Mouse (Mus musculus): Measurements from ENCODE around the gene Eif4a3. TPM values are rescaled to one million over a fixed set of nuclear protein-coding genes. Genes with fewer than 3 reads are reported as not detected.
A peak's percentile ranks its signal among the peaks of the same experiment; 100 is the strongest.
"Not testable (repeated sequence)": the region's sequence is repeated elsewhere in the genome, so short reads cannot be mapped to it uniquely, and the experiment has no call there.

The Eif4a3 gene
- polyA plus RNA-seq, 1 experiment = 153 TPM

GRCm38 (mm10) chr11:119252854-119253541, 46.9 kb downstream of the Eif4a3 start:
- Histone ChIP-seq H3K27ac (ENCODE audit: insufficient read depth, low read length) (no peak overlapping the region), H3K4me3 (ENCODE audit: insufficient read depth, low read length) (no peak overlapping the region), H3K4me1 (ENCODE audit: control insufficient read depth, insufficient read depth, low read length) (no peaks in the 10 kb centered on the region)
- TF ChIP-seq CTCF (IDR thresholded peaks at IDR 0.05; ENCODE audit: borderline replicate concordance, insufficient read depth, low read length) = peak; percentile 72; the same call in 1 of the 2 replicates
- TF ChIP-seq POLR2A (IDR thresholded peaks at IDR 0.05; ENCODE audit: low read depth, low read length) = no peak

DNA sequence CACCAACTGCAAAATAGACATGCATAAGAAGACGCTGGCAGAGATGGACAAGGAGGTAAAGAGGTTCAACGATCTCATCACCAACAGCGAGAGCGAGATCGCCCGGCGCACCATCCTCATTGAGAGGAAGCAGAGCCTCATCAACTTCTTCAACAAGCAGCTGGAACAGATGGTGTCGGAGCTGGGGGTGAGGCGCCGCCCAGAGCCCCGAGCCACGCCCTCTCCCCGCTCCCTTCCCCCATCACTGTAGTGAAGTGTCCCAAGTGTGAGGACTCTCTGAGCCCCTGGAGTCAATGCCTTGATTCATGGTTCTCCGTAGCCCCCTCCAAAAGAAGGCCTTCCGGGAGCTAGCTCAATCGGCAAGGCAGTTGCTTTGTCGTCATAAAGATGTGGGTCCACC, 48.9 kb downstream of the Eif4a3 start:
- no peak overlapping the region for H3K4me3 ChIP-seq (ENCODE audit: insufficient read depth, low read length)
- no peak overlapping the region for H3K27ac ChIP-seq (ENCODE audit: insufficient read depth, low read length)
- no peaks in the 10 kb centered on the region for H3K4me1 ChIP-seq (ENCODE audit: control insufficient read depth, insufficient read depth, low read length)
- TF ChIP-seq CTCF (IDR thresholded peaks at IDR 0.05; ENCODE audit: borderline replicate concordance, insufficient read depth, low read length) (no peak), POLR2A (IDR thresholded peaks at IDR 0.05; ENCODE audit: low read depth, low read length) (no peak)

GRCm38 (mm10) chr11:119249011-119249410, 50.9 kb downstream of the Eif4a3 start:
- TF ChIP-seq POLR2A (IDR thresholded peaks at IDR 0.05; ENCODE audit: low read depth, low read length) (no peak), CTCF (IDR thresholded peaks at IDR 0.05; ENCODE audit: borderline replicate concordance, insufficient read depth, low read length) (no peak)
- Histone ChIP-seq H3K27ac (ENCODE audit: insufficient read depth, low read length) (no peak overlapping the region), H3K4me1 (ENCODE audit: control insufficient read depth, insufficient read depth, low read length) (no peaks in the 10 kb centered on the region), H3K4me3 (ENCODE audit: insufficient read depth, low read length) (no peak overlapping the region)

- not testable (repeated sequence) for H3K4me1 ChIP-seq (ENCODE audit: control insufficient read depth, insufficient read depth, low read length)
Measured at GRCm38 (mm10) chr11:119245543-119245942, 54.3 kb downstream of the Eif4a3 start.

GRCm38 (mm10) chr11:119239480-119239879, 60.4 kb downstream of the Eif4a3 start:
- H3K27ac ChIP-seq (ENCODE audit: insufficient read depth, low read length) = no peak overlapping the region
- no peaks in the 10 kb centered on the region for H3K4me1 ChIP-seq (ENCODE audit: control insufficient read depth, insufficient read depth, low read length)
- no peak for TF ChIP-seq POLR2A (IDR thresholded peaks at IDR 0.05; ENCODE audit: low read depth, low read length)
- no peak for TF ChIP-seq CTCF (IDR thresholded peaks at IDR 0.05; ENCODE audit: borderline replicate concordance, insufficient read depth, low read length)
- H3K4me3 ChIP-seq (ENCODE audit: insufficient read depth, low read length) = no peak overlapping the region

More at GRCm38 (mm10) chr11:119245543-119245942, 54.3 kb downstream of the Eif4a3 start:
- not testable (repeated sequence) for H3K4me3 ChIP-seq (ENCODE audit: insufficient read depth, low read length); H3K27ac ChIP-seq (ENCODE audit: insufficient read depth, low read length)

Other genes with a start within 250 kb of the Eif4a3 start
- gene Cbx4, start 213.9 kb downstream of the Eif4a3 start, polyA plus RNA-seq (2011; ENCODE audit: insufficient read length, low read depth, missing spikeins) = 11.2 and 11.8 TPM in 2 replicates
- gene Tbc1d16, start 71.6 kb downstream of the Eif4a3 start, polyA plus RNA-seq (2011; ENCODE audit: insufficient read length, low read depth, missing spikeins) = 10.6 TPM in 2 replicates
- gene Ccdc40, start 71.5 kb downstream of the Eif4a3 start, polyA plus RNA-seq (2011; ENCODE audit: insufficient read length, low read depth, missing spikeins) = 0.60 and 0.81 TPM in 2 replicates
- 131 TPM in 2 replicates for gene Gaa, start 32.2 kb downstream of the Eif4a3 start, polyA plus RNA-seq (2011; ENCODE audit: insufficient read length, low read depth, missing spikeins)
- not detected in 2 replicates for gene Card14, start 7.7 kb upstream of the Eif4a3 start, polyA plus RNA-seq (2011; ENCODE audit: insufficient read length, low read depth, missing spikeins)
- 16.1 and 17.3 TPM in 2 replicates for gene Sgsh, start 55.4 kb upstream of the Eif4a3 start, polyA plus RNA-seq (2011; ENCODE audit: insufficient read length, low read depth, missing spikeins)
- 9.0 and 10.8 TPM in 2 replicates for gene Slc26a11, start 55.5 kb upstream of the Eif4a3 start, polyA plus RNA-seq (2011; ENCODE audit: insufficient read length, low read depth, missing spikeins)
- gene Rnf213, start 93.0 kb upstream of the Eif4a3 start, polyA plus RNA-seq (2011; ENCODE audit: insufficient read length, low read depth, missing spikeins) = 48.6 and 61.2 TPM in 2 replicates
- 9.7 and 15.2 TPM in 2 replicates for gene Endov, start 191.3 kb upstream of the Eif4a3 start, polyA plus RNA-seq (2011; ENCODE audit: insufficient read length, low read depth, missing spikeins)
- gene Nptx1, start 247.7 kb upstream of the Eif4a3 start, polyA plus RNA-seq (2011; ENCODE audit: insufficient read length, low read depth, missing spikeins) = 1.2 and 3.3 TPM in 2 replicates

Measured in embryonic fibroblast, embryonic 13.5 days (primary cell).